Mouse (Mus musculus): Measurements from ENCODE around the gene Gm42715. TPM values are rescaled to one million over a fixed set of nuclear protein-coding genes. Genes with fewer than 3 reads are reported as not detected.
A peak's percentile ranks its signal among the peaks of the same experiment; 100 is the strongest.

Gm42715 gene
- polyA plus RNA-seq, 1 experiment from 2014 or later = 16.8 TPM

- 88% methylated on average over 6 of the region's 6 CpGs for WGBS
Measured at GRCm38 (mm10) chr7:127564381-127565150, 45.2 kb downstream of the Gm42715 start.

GRCm38 (mm10) chr7:127572895-127573471 is 53.6 kb downstream of the Gm42715 start, which contains the start of gene Phkg2:
Gene Phkg2, plus strand, starts transcription at chr7:127573340.
- peak within 1 kb of the TSS; percentile 74 for H3K4me3 ChIP-seq (replicated peaks)
- H3K9me3 ChIP-seq = no peaks in the 10 kb centered on the region
- peak within 1 kb of the TSS; percentile 89 for H3K9ac ChIP-seq
- H3K36me3 ChIP-seq (replicated peaks) = peaks cover 14% of the 10 kb centered on the region
- peak; percentile 99 for ATAC-seq (ENCODE audit: low FRiP score)
- H3K27me3 ChIP-seq = no peaks in the 10 kb centered on the region
- peak within 1 kb of the TSS; percentile 78 for H3K27ac ChIP-seq
- H3K4me2 ChIP-seq = peak within 1 kb of the TSS; percentile 94
- peaks cover 23% of the 10 kb centered on the region for H3K4me1 ChIP-seq
- WGBS = under 1% methylated on average over 17 of the region's 17 CpGs

More at GRCm38 (mm10) chr7:127564381-127565150, 45.2 kb downstream of the Gm42715 start:
- Histone ChIP-seq H3K9me3 (no peaks in the 10 kb centered on the region), H3K9ac (no peak overlapping the region), H3K4me2 (no peak overlapping the region), H3K4me3 (replicated peaks) (no peak overlapping the region), H3K27me3 (no peaks in the 10 kb centered on the region), H3K36me3 (replicated peaks) (peaks cover 62% of the 10 kb centered on the region), H3K4me1 (no peaks in the 10 kb centered on the region), H3K27ac (no peak overlapping the region)
- ATAC-seq (ENCODE audit: low FRiP score) = no peak

- H3K9me3 ChIP-seq = no peaks in the 10 kb centered on the region
- no peak; the same call in 1 of the 2 replicates for ATAC-seq (ENCODE audit: low FRiP score)
- WGBS = under 1% methylated on average over 24 of the region's 28 CpGs
Measured at GRCm38 (mm10) chr7:127573503-127574008, 54.2 kb downstream of the Gm42715 start.

GRCm38 (mm10) chr7:127574115-127574514 is 54.7 kb downstream of the Gm42715 start:
- peak overlapping the region; percentile 78; the same call in 1 of the 2 replicates for H3K27ac ChIP-seq
- no peaks in the 10 kb centered on the region for H3K9me3 ChIP-seq
- 18% methylated on average over 7 of the region's 7 CpGs for WGBS
- peak overlapping the region; percentile 89 for H3K9ac ChIP-seq
- H3K27me3 ChIP-seq = no peaks in the 10 kb centered on the region
- peaks cover 19% of the 10 kb centered on the region for H3K36me3 ChIP-seq (replicated peaks)
- peak overlapping the region; percentile 74 for H3K4me3 ChIP-seq (replicated peaks)
- no peak for ATAC-seq (ENCODE audit: low FRiP score)
- H3K4me2 ChIP-seq = peak overlapping the region; percentile 94
- H3K4me1 ChIP-seq = peaks cover 23% of the 10 kb centered on the region

More at GRCm38 (mm10) chr7:127573503-127574008, 54.2 kb downstream of the Gm42715 start:
- H3K4me2 ChIP-seq = peak overlapping the region; percentile 94
- H3K4me1 ChIP-seq = peaks cover 23% of the 10 kb centered on the region
- H3K4me3 ChIP-seq (replicated peaks) = peak overlapping the region; percentile 74
- no peaks in the 10 kb centered on the region for H3K27me3 ChIP-seq
- H3K36me3 ChIP-seq (replicated peaks) = peaks cover 19% of the 10 kb centered on the region
- H3K27ac ChIP-seq = peak overlapping the region; percentile 78
- peak overlapping the region; percentile 89 for H3K9ac ChIP-seq

- WGBS = 93% methylated on average over 6 of the region's 6 CpGs
- Histone ChIP-seq H3K4me2 (no peak overlapping the region), H3K27ac (no peak overlapping the region), H3K9me3 (no peaks in the 10 kb centered on the region), H3K9ac (no peak overlapping the region), H3K4me1 (peaks cover 10% of the 10 kb centered on the region), H3K36me3 (replicated peaks) (peaks cover 54% of the 10 kb centered on the region), H3K27me3 (no peaks in the 10 kb centered on the region), H3K4me3 (replicated peaks) (no peak overlapping the region)
- no peak for ATAC-seq (ENCODE audit: low FRiP score)
Measured at GRCm38 (mm10) chr7:127583260-127583659, 63.9 kb downstream of the Gm42715 start.

- 85% methylated on average over 7 of the region's 7 CpGs for WGBS
- Histone ChIP-seq H3K9ac (no peak overlapping the region), H3K36me3 (replicated peaks) (peaks cover 48% of the 10 kb centered on the region)
Measured at GRCm38 (mm10) chr7:127585031-127585430, 65.6 kb downstream of the Gm42715 start.

GRCm38 (mm10) chr7:127586149-127586548 is 66.8 kb downstream of the Gm42715 start:
- 91% methylated on average over 6 of the region's 6 CpGs for WGBS
- no peak for ATAC-seq (ENCODE audit: low FRiP score)
- peaks cover 50% of the 10 kb centered on the region for H3K36me3 ChIP-seq (replicated peaks)

More at GRCm38 (mm10) chr7:127585031-127585430, 65.6 kb downstream of the Gm42715 start:
- H3K4me3 ChIP-seq (replicated peaks) = no peak overlapping the region
- no peak for ATAC-seq (ENCODE audit: low FRiP score)
- H3K4me1 ChIP-seq = peaks cover 18% of the 10 kb centered on the region
- no peaks in the 10 kb centered on the region for H3K9me3 ChIP-seq
- no peak overlapping the region for H3K27ac ChIP-seq
- H3K27me3 ChIP-seq = no peaks in the 10 kb centered on the region
- H3K4me2 ChIP-seq = no peak overlapping the region

GRCm38 (mm10) chr7:127587196-127587595 is 67.8 kb downstream of the Gm42715 start:
- Histone ChIP-seq H3K4me3 (replicated peaks) (peak overlapping the region; percentile 90), H3K4me1 (peaks cover 18% of the 10 kb centered on the region), H3K36me3 (replicated peaks) (peaks cover 55% of the 10 kb centered on the region), H3K27ac (peak overlapping the region; percentile 84; the same call in 1 of the 2 replicates), H3K4me2 (peak overlapping the region; percentile 89), H3K9ac (peak overlapping the region; percentile 67; the same call in 1 of the 2 replicates), H3K9me3 (no peaks in the 10 kb centered on the region), H3K27me3 (no peaks in the 10 kb centered on the region)
- no peak for ATAC-seq (ENCODE audit: low FRiP score)
- WGBS = 80% methylated on average over 5 of the region's 5 CpGs

More at GRCm38 (mm10) chr7:127586149-127586548, 66.8 kb downstream of the Gm42715 start:
- Histone ChIP-seq H3K4me3 (replicated peaks) (no peak overlapping the region), H3K27ac (no peak overlapping the region), H3K4me2 (no peak overlapping the region), H3K9me3 (no peaks in the 10 kb centered on the region), H3K4me1 (peaks cover 18% of the 10 kb centered on the region), H3K27me3 (no peaks in the 10 kb centered on the region), H3K9ac (no peak overlapping the region)

GRCm38 (mm10) chr7:127588011-127588871 is 68.9 kb downstream of the Gm42715 start, which contains the start of the genes Ccdc189 and Rnf40:
Gene Ccdc189, minus strand, starts transcription at chr7:127588595.
Gene Rnf40, plus strand, starts transcription at chr7:127588767.
- Histone ChIP-seq H3K4me1 (peaks cover 18% of the 10 kb centered on the region), H3K4me3 (replicated peaks) (peak within 1 kb of the TSS; percentile 90), H3K9ac (peak within 1 kb of the TSS; percentile 76), H3K27me3 (no peaks in the 10 kb centered on the region), H3K9me3 (no peaks in the 10 kb centered on the region), H3K4me2 (peak within 1 kb of the TSS; percentile 89), H3K27ac (peak within 1 kb of the TSS; percentile 84), H3K36me3 (replicated peaks) (peaks cover 55% of the 10 kb centered on the region)
- WGBS = under 1% methylated on average over 50 of the region's 50 CpGs
- peak; percentile 98 for ATAC-seq (ENCODE audit: low FRiP score)

- H3K9me3 ChIP-seq = no peaks in the 10 kb centered on the region
- H3K4me3 ChIP-seq (replicated peaks) = peak overlapping the region; percentile 90
- H3K27me3 ChIP-seq = no peaks in the 10 kb centered on the region
- peak overlapping the region; percentile 59; the same call in 1 of the 2 replicates for H3K27ac ChIP-seq
- 7% methylated on average over 29 of the region's 29 CpGs for WGBS
- peaks cover 18% of the 10 kb centered on the region for H3K4me1 ChIP-seq
- H3K9ac ChIP-seq = peak overlapping the region; percentile 76
- H3K36me3 ChIP-seq (replicated peaks) = peaks cover 55% of the 10 kb centered on the region
- ATAC-seq (ENCODE audit: low FRiP score) = no peak
- peak overlapping the region; percentile 89 for H3K4me2 ChIP-seq
Measured at GRCm38 (mm10) chr7:127588901-127589300, 69.5 kb downstream of the Gm42715 start.

GRCm38 (mm10) chr7:127589637-127590036 is 70.3 kb downstream of the Gm42715 start:
- Histone ChIP-seq H3K27ac (no peak overlapping the region), H3K36me3 (replicated peaks) (peaks cover 55% of the 10 kb centered on the region), H3K9ac (0 out of 2 replicates have a peak overlapping the region, but pooled peaks have one; percentile 76)

More at GRCm38 (mm10) chr7:127589637-127590036, 70.3 kb downstream of the Gm42715 start:
- Histone ChIP-seq H3K4me2 (peak overlapping the region; percentile 89), H3K4me3 (replicated peaks) (peak overlapping the region; percentile 90), H3K9me3 (no peaks in the 10 kb centered on the region), H3K27me3 (no peaks in the 10 kb centered on the region), H3K4me1 (peaks cover 18% of the 10 kb centered on the region)
- no peak for ATAC-seq (ENCODE audit: low FRiP score)
- WGBS = 93% methylated on average over 9 of the region's 9 CpGs

Measured in forebrain, embryonic 12.5 days (tissue).